Mouse (Mus musculus): ENCODE data around the gene Ccdc180. TPM values are rescaled to one million over a fixed set of nuclear protein-coding genes. Genes with fewer than 3 reads are reported as not detected.

Gene Ccdc180
- polyA plus RNA-seq, 1 experiment from 2014 or later, result 0.43 TPM

- Histone ChIP-seq H3K27me3 (peaks cover 6% of the 10 kb centered on the region; the same call in 1 of the 2 replicates), H3K4me3 (replicated peaks) (no peak overlapping the region), H3K9ac (replicated peaks) (no peak overlapping the region), H3K36me3 (no peaks in the 10 kb centered on the region), H3K4me2 (replicated peaks) (no peak overlapping the region), H3K27ac (no peak overlapping the region), H3K4me1 (replicated peaks) (no peaks in the 10 kb centered on the region), H3K9me3 (no peaks in the 10 kb centered on the region)
- no peak for ATAC-seq
These were observed 91.0 kb downstream of the Ccdc180 start for GRCm38 (mm10) chr4:45981054-45981453.

- H3K4me1 ChIP-seq (replicated peaks), result no peaks in the 10 kb centered on the region
- H3K36me3 ChIP-seq, result peaks cover 9% of the 10 kb centered on the region; the same call in 1 of the 2 replicates
- H3K4me3 ChIP-seq (replicated peaks), result no peak overlapping the region
- H3K27ac ChIP-seq, result no peak overlapping the region
- no peak for ATAC-seq
- no peak overlapping the region for H3K9ac ChIP-seq (replicated peaks)
- H3K9me3 ChIP-seq, result no peaks in the 10 kb centered on the region
- H3K4me2 ChIP-seq (replicated peaks), result no peak overlapping the region
- WGBS, result 80% methylated on average over 6 of the region's 6 CpGs
- no peaks in the 10 kb centered on the region for H3K27me3 ChIP-seq
These were observed 100.5 kb downstream of the Ccdc180 start for GRCm38 (mm10) chr4:45990427-45991135.

DNA sequence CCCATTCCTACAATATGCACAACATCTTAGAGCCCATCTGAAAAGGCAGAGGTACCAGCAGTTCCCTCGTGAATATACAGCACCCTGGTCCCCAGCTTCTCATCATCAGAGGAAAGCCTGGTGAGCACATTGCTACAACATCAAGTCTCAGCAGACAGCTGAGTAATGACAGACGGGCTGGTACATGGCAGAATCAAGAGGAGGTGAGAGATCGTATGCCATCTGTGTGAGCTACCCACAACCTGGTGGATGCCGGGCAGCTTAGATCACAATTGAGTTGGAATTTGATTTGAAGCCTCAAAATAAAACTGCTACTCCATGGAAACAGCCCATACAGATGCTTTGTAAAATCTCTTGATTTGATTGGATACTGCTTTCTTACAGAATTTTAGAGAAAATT lies 108.4 kb downstream of the Ccdc180 start:
- 0 out of 2 replicates have a peak, but pooled peaks cover under 1% of the 10 kb centered on the region for H3K36me3 ChIP-seq
- no peak overlapping the region for H3K27ac ChIP-seq
- no peaks in the 10 kb centered on the region for H3K4me1 ChIP-seq (replicated peaks)
- no peaks in the 10 kb centered on the region for H3K27me3 ChIP-seq
- WGBS, result 91% methylated on average over 4 of the region's 4 CpGs
- H3K9ac ChIP-seq (replicated peaks), result no peak overlapping the region
- H3K4me2 ChIP-seq (replicated peaks), result no peak overlapping the region
- H3K4me3 ChIP-seq (replicated peaks), result no peak overlapping the region
- no peaks in the 10 kb centered on the region for H3K9me3 ChIP-seq
- no peak for ATAC-seq

Other genes starting within 250 kb of the Ccdc180 start
- gene Aldh1b1, start 91.3 kb upstream of the Ccdc180 start, polyA plus RNA-seq (2015; fragmentation: Nextera tagmentation; extraction: Ambion mirVana), result 15.8 and 17.6 TPM in 2 replicates
- gene Igfbpl1, start 63.4 kb upstream of the Ccdc180 start, polyA plus RNA-seq (2015; fragmentation: Nextera tagmentation; extraction: Ambion mirVana), result 69.9 and 83.3 TPM in 2 replicates
- gene Stra6l, start 41.6 kb upstream of the Ccdc180 start, polyA plus RNA-seq (2015; fragmentation: Nextera tagmentation; extraction: Ambion mirVana), result 1.1 and 1.2 TPM in 2 replicates
- 15.4 and 15.7 TPM in 2 replicates for gene Tdrd7, start 75.0 kb downstream of the Ccdc180 start, polyA plus RNA-seq (2015; fragmentation: Nextera tagmentation; extraction: Ambion mirVana)
- gene Tmod1, start 148.6 kb downstream of the Ccdc180 start, polyA plus RNA-seq (2015; fragmentation: Nextera tagmentation; extraction: Ambion mirVana), result 0.39 and 0.76 TPM in 2 replicates
- 97.4 and 98.3 TPM in 2 replicates for gene Ncbp1, start 248.3 kb downstream of the Ccdc180 start, polyA plus RNA-seq (2015; fragmentation: Nextera tagmentation; extraction: Ambion mirVana)
- 44.1 and 47.4 TPM in 2 replicates for gene Tstd2, start 248.4 kb downstream of the Ccdc180 start, polyA plus RNA-seq (2015; fragmentation: Nextera tagmentation; extraction: Ambion mirVana)

Data from midbrain, embryonic 13.5 days (tissue).